Mouse (Mus musculus) lung, postnatal 36 days (tissue): ENCODE data around the gene Hist1h4h.
"Not testable (repeated sequence)": the region's sequence is repeated elsewhere in the genome, so short reads cannot be mapped to it uniquely, and the experiment has no call there.

Source experiments
- DNase-seq: peaks from one replicate; pipeline ENCODE4 v3.0.0; 2022; ENCODE audit warnings: mixed read lengths

Hist1h4h gene

DNA sequence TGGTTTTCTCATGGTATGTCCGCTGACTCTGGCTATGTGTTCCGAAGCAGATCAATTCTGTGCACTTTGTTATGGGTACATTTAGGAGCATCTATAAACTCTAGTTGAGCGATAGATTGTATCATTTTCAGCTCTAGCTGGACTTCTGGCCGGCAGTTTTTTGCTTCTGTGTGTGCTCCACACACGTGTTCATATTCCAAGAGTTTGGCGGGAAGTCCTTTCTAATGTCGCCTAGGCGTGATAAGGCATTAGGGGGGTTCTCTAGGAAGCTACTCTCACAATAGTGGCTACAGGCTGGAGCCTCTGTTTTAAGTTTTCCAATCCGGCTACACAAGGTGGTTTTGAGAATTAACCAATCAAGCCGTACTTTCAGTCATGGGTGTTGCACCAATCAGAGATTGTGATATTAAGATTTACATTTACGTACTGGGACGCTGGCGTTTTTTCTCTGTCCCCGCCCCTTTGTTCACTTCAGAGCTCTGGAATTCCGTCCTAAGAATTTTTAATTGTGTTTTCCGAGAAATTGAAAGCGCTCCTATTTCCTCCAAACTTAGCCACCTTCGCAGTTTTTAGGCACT, 25.1 kb downstream of the Hist1h4h start:
- DNase-seq: peak; percentile 93

DNA sequence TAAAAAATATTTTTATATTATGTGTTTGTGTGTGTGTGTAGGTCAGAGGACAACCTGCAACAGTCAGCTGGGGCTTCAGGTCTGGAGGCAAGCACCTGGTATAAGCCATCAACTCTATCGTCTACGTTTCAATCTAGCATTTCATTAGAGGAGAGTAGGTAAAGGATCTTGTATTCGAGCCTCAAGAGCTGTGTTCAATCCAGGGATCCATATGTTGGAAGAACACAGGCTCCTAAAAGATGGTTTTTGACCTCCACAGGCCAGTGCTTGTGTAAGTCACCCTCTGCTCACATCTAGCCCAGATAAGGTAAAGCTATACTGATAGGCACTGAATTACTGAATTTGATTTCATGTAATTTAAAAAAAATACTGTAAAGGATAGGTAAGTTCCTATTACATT, 26.1 kb downstream of the Hist1h4h start:
- no peak for DNase-seq

DNA sequence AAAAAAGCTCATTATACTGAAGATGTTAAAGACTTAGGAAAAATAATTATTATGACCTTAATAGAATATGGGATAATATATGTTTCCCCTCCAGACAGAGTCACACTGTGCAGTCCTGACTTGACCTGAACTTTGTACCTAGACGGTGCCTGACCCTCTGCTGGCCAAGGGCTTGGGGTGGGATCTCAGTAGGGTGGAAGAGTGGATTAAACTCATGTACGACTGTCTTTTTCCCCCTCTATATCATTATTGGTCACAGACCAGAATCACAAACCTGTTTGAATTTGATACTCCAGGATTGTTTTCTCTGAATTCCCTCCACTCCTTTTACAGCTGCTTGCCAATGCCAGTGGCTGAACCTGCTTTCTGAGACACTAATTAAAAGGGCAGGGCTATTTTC, 29.8 kb downstream of the Hist1h4h start:
- not testable (repeated sequence) for DNase-seq

DNA sequence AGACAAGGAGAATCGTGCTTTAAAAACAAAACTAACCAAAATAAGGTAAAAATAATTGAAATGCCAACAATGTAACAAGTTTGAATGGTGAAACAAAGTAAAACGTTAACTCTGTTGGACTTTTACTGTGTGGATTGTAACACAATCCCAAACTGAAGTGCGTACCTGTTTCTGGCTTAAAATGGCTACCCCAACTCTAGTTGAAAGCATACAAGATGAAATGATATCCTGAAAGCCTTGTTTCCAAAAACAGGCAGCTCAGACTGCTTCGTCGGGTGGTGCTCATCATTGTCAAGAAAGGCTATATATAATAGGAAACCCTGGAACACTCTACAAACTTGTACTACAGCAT, 30.7 kb downstream of the Hist1h4h start:
- DNase-seq: not testable (repeated sequence)

DNA sequence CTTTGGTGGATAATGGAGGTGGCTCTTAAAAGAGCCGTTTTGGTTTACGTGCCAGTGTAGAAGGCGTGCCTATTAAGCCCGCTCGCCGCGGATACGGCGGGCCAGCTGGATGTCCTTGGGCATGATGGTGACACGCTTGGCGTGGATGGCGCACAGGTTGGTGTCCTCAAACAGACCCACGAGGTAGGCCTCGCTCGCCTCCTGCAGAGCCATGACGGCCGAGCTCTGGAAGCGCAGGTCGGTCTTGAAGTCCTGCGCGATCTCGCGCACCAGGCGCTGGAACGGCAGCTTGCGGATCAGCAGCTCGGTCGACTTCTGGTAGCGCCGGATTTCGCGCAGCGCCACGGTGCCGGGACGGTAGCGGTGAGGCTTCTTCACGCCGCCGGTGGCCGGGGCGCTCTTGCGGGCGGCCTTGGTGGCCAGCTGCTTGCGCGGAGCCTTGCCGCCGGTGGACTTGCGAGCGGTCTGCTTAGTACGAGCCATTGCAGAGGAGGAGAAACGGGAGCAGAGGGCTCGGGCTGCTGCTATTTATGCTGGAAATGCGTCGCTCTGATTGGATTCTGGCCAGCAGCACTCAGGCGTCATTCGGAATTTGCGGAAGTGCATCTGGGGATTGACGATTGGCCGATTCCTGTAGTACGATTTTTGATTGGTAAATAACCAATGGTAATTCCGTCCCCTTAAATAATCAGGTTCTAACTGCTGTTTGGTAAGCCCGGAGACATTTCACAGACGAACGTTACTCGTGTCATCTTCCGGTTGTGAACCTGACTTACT, 31.2 kb downstream of the Hist1h4h start, which contains the start of gene Hist1h3e:
Gene Hist1h3e, minus strand, starts transcription at position 487 of the 777 bp plus-strand sequence.
- DNase-seq: peak; percentile 97

DNA sequence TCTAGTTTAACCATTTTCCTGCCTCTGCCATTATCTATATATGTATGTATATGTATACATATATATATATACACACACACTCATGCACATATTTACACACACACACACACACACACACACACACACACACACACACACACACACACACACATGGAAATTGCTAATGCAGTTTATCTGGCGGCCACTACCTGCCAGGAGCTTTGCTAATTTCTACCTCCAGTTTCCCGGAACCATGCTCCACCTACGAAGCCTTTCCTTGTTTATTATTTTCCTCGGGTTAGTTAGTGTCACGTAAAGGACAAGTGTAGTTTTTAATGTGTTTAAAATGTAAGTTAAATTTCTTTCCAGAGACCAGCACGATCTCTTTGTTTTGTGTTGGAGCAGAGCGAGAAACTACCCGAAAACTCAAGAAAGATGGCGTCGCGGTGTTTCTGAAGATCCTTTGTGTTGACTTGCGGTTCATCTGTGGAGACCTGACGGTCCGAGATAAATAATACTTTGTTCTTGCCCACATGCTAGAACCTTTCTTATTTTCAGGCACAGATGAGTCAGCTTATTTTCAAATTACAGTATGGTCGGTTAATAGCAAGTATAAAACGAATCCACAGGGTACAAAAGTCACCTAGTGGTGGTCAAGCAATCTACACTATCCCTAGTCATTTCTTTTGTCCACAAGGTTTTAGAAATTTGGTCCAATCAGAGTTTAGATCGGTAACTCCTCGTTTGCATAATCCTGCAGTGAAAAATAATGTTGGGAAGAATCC, 32.0 kb downstream of the Hist1h4h start:
- peak; percentile 59 for DNase-seq

DNA sequence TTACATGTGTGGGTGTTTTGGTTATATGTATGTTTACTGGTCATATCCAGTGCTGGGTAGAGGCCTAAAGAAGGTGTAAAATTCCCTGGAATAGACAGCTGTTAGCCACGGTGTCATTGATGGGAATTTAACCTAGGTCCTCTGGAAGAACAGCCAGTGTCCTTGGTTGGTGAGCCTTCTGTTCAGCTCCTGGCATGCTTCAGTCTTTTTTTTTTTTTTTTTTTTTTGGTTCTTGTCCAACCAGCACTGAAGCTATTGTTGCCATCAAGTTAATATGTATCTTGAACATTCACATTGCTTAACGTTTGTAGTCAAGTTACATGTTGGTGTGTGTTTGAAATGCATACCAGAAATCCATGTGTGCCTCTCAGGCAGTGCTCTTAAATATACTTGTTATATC, 33.6 kb downstream of the Hist1h4h start:
- no peak for DNase-seq

DNA sequence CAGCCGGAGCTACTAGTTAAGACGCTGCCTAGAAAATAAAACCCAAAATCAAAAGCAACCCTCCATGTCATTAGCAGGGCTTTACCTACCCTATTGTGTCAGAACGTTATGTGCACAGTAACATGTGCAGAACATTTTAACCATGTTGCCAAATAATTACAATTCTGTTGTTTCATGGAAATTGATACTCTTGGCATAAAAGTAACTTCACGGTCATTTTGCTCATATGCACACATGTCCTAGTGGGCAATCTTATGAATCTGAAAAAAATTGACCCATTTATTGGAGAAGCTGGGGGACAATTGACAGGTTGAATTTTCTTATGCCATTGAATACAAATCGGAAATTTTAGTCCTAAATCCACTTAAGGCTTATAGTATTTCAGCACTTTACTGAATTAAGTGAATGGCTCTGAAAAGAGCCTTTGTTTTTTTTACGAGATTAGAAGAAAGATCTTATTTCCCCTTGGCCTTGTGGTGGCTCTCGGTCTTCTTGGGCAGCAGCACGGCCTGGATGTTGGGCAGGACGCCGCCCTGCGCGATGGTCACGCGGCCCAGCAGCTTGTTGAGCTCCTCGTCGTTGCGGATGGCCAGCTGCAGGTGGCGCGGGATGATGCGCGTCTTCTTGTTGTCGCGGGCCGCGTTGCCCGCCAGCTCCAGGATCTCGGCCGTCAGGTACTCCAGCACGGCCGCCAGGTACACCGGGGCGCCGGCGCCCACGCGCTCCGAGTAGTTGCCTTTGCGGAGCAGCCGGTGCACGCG, 39.6 kb downstream of the Hist1h4h start:
- not testable (repeated sequence) for DNase-seq

DNA sequence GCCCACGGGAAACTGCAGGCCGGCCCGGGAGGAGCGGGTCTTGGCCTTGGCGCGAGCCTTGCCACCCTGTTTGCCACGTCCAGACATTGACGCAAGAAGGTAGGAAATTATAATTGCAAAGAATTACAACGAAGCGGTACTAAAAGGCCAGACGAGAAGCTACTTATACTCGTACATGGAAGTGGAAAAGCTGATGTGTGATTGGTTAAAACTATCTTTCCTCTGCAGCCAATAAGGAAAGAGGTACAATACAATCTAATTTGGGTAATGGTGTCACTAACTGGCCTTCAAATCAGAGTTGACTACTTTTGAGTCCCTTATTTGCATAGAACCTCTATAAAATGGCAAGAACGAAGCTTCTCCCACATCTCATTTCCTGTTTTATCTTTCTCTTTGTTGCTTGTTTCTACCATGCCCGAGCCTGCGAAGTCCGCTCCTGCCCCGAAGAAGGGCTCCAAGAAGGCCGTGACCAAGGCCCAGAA, 40.2 kb downstream of the Hist1h4h start, which contains the start of the genes Hist1h2ae and Hist1h2bg:
Gene Hist1h2ae, minus strand, starts transcription at position 199 of the 482 bp plus-strand sequence.
Gene Hist1h2bg, plus strand, starts transcription at position 375 of the 482 bp plus-strand sequence.
- DNase-seq: peak; percentile 85

DNA sequence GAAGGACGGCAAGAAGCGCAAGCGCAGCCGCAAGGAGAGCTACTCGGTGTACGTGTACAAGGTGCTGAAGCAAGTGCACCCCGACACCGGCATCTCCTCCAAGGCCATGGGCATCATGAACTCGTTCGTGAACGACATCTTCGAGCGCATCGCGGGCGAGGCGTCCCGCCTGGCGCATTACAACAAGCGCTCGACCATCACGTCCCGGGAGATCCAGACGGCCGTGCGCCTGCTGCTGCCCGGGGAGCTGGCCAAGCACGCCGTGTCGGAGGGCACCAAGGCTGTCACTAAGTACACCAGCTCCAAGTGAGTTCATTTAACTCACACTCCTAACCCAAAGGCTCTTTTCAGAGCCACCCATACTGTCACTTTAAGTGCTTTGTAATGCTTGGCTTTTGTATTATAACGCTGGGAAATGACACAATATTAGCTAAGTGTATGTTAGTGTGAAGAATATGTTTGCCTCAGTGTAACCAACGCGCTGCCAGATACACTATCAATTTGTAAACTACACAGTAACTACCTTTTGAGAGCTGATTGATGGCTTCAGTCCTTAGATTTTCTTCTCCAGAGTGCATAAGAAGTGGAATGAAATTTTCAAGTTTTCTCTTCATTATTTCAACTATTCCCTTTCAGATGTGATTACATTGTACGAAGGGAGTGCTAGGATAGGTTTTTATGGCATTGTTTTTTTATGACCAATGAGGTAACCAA, 40.8 kb downstream of the Hist1h4h start:
- not testable (repeated sequence) for DNase-seq

DNA sequence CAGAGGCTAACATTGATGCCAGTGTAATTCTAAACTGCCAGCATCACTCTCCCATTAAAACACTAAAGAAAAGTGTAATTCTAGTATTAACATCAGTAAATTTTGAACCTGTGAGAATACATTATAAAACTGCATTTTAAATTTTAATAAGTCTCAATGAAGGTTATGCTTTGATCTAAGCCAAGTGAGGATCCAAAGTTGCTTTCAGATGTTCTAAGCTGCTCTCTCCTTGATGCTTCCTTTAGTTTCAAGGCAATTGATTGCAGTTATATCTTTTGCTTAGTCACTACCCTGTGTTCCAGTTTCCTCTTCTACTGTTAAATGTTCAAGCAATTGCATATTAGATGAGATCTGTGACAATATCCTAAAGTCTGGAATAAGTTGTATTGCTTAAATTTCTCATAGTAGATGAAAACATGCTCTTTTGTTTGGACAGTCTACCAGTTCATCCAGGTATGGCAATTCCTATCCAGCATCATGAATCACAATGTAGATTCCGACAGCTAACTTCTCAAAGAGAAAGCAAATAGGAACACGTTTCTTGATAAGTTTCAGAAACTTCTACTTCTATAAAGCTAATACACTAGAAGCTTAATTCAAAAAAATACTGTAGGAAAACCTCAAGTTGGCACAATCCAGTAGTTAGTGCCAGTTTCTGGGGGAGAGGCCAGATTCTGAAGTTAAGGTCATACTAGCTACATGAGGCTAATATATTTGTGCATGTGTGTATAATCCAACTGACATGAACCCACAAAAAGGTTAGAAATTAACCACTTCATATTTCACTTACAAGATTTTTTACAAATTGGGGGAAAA, 41.6 kb downstream of the Hist1h4h start:
- DNase-seq: no peak

DNA sequence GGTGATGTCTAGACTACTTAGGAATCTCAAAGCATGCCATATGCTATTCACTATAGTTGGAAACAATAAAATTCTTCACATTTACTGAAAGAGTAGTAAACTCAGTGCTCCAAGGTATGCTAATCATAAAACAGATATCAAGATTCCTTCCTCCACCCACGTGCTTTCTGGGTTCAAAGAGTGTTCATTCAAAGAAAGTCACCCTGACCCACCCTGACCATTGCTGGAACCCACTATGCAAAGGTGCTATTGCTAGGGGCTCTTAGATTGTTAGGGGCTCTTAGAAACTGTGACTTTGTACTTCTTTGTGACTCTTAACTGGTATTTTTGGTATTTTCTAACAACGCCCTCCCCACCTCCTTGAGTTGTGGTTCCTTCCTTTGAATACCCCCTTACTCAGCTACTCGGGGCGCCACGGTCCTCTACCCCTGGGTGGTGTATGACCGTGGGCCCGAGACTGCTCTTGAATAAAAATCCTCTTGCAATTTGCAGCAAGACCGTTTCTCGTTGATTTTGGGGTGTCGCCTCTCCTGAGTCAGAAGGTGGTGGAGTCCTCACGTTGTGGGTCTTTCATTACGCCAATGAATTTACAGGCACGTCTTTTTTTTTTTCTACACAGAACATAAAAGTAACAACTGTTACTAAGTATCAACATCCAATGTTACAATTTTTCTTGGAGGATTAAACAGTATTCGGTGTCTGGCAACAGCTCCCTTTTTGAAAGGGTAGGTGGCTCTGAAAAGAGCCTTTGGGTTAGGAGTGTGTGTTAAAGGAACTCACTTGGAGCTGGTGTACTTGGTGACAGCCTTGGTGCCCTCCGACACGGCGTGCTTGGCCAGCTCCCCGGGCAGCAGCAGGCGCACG, 42.4 kb downstream of the Hist1h4h start:
- DNase-seq: not testable (repeated sequence)

DNA sequence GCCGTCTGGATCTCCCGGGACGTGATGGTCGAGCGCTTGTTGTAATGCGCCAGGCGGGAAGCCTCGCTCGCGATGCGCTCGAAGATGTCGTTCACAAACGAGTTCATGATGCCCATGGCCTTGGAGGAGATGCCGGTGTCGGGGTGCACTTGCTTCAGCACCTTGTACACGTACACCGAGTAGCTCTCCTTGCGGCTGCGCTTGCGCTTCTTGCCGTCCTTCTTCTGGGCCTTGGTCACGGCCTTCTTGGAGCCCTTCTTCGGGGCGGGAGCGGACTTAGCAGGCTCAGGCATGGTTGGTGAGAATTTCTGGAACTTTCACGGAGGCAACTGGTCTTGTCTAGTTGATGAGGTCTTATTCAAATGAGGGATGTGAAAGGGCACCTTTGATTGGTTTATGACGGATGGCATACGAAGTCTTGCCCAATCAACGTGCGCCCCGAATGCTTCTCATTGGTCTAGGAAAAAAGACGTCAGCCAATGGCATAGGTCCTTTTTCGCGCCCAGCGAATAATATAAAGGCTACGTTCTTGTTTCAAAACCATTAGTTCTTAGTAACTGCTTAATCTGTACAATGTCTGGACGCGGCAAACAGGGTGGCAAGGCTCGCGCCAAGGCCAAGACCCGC, 43.2 kb downstream of the Hist1h4h start, which contains the start of the genes Hist1h2bf and Hist1h2ad:
Gene Hist1h2bf, minus strand, starts transcription at position 299 of the 627 bp plus-strand sequence.
Gene Hist1h2ad, plus strand, starts transcription at position 484 of the 627 bp plus-strand sequence.
- peak; percentile 96 for DNase-seq

DNA sequence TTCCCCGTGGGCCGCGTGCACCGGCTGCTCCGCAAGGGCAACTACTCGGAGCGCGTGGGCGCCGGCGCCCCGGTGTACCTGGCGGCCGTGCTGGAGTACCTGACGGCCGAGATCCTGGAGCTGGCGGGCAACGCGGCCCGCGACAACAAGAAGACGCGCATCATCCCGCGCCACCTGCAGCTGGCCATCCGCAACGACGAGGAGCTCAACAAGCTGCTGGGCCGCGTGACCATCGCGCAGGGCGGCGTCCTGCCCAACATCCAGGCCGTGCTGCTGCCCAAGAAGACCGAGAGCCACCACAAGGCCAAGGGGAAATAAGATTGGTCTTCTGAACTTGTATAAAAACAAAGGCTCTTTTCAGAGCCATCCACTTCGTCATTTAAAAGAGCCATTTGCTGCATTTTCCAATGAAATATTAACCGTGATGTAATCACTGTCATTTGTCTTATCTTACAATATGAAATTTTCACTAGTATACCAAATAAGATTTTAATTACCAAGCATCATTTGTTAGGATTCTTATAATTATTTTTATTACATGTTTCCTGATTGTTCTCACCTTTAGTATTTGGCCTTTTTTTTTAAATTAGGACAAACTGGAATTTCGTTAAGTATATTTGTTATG, 43.8 kb downstream of the Hist1h4h start:
- DNase-seq: not testable (repeated sequence)

DNA sequence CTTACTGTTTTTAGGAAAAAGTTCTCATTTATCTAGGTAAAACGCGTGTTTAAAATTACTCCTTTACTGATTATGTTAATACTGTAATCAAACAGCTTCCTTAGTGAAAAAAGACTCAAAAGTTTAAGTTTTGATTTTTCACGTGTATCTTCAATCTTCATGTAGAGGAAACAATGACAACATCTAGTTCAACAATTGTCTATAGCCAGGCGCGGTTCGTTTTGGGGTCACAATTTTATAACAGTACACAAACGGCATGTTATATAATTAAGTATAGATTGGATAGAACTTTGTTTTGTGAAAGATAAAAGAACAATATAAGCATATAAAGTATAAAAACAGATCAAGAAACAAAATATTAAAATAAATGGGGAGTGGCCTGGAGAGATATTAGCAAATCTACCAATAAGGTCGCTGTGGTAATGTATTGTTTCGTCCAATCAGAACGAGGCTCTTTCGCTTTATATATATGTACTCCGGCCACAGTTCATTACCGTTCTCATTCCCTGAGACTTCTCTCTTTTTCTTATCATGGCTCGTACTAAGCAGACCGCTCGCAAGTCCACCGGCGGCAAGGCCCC, 44.5 kb downstream of the Hist1h4h start, which contains the start of gene Hist1h3d:
Gene Hist1h3d, plus strand, starts transcription at position 493 of the 581 bp plus-strand sequence.
- peak; percentile 78 for DNase-seq

DNA sequence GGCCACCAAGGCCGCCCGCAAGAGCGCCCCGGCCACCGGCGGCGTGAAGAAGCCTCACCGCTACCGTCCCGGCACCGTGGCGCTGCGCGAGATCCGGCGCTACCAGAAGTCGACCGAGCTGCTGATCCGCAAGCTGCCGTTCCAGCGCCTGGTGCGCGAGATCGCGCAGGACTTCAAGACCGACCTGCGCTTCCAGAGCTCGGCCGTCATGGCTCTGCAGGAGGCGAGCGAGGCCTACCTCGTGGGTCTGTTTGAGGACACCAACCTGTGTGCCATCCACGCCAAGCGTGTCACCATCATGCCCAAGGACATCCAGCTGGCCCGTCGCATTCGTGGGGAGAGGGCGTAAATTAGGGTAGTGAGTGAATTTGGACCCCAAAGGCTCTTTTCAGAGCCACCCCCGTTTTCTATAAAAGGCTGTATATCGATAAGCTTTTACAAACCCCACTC, 45.0 kb downstream of the Hist1h4h start:
- not testable (repeated sequence) for DNase-seq

DNA sequence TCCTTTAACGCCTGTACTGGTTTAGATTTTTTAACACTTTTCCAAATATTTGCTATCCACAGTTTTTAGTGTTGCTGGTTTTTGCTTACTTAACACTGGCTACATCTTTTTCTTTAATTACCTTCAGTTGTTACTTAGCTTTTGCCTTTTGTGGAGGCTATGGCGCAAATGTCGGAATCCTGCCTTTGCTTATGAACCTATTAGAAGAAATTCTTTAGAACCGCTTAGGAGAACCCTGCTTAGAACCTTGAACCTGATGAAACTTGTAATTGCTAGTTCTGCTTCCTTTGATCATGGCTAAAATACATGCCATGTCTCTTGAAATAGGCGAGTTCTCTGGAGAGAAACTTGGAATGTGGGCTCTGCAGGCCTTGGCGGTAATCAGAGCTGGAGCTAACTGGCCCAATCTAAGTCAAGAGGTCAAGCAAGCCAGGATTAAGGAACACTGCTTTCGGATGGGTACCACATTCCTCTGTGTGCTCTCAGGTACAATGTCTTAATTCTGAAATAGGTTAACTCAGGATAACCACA, 45.6 kb downstream of the Hist1h4h start:
- DNase-seq: no peak
